Mouse (Mus musculus) liver, adult 2 months (tissue): ENCODE measurements around the gene Flt3. TPM values are rescaled to one million over a fixed set of nuclear protein-coding genes. Genes with fewer than 3 reads are reported as not detected.

Source experiments
- DNase-seq: peaks from one replicate; pipeline ENCODE4 v3.0.0-alpha.2; 2011; ENCODE audit warnings: low read depth, low spot score; ENCODE audit errors: extremely low read depth
- H3K27ac ChIP-seq: fragments of 200-500 bp; replicated peaks from 2 replicates; pipeline ENCODE4 v1.5.1; 2012; ENCODE audit warnings: low read depth, mild to moderate bottlenecking, control low read depth, inconsistent platforms, low read length; ENCODE audit not compliant: insufficient read depth
- H3K27me3 ChIP-seq: fragments of 200-500 bp; 2 replicates; pipeline ENCODE4 v1.6.1; 2012; ENCODE audit warnings: mild to moderate bottlenecking, moderate library complexity, low read length, inconsistent platforms; ENCODE audit not compliant: control insufficient read depth, insufficient read depth
- H3K36me3 ChIP-seq: fragments of 200-500 bp; 2 replicates; pipeline ENCODE4 v1.6.1; 2012; ENCODE audit warnings: low read length, inconsistent platforms; ENCODE audit not compliant: control insufficient read depth, insufficient read depth
- H3K4me1 ChIP-seq: fragments of 200-500 bp; 2 replicates; pipeline ENCODE4 v1.6.1; 2011; ENCODE audit warnings: low read length; ENCODE audit not compliant: control insufficient read depth, insufficient read depth
- H3K4me3 ChIP-seq: fragments of 200-500 bp; 2 replicates; pipeline ENCODE4 v1.5.1; 2011; ENCODE audit warnings: low read depth, mild to moderate bottlenecking, control low read depth, low read length, moderate library complexity; ENCODE audit not compliant: insufficient read depth
- H3K79me2 ChIP-seq: fragments of 200-500 bp; 2 replicates; pipeline ENCODE4 v1.6.1; 2012; ENCODE audit warnings: inconsistent platforms, mild to moderate bottlenecking, low read length, moderate library complexity; ENCODE audit not compliant: control insufficient read depth, insufficient read depth
- H3K9ac ChIP-seq: fragments of 200-500 bp; 2 replicates; pipeline ENCODE4 v1.6.1; 2012; ENCODE audit warnings: low read depth, mild to moderate bottlenecking, control low read depth, inconsistent platforms, low read length
- CTCF ChIP-seq: fragments of 200-500 bp; IDR thresholded peaks from 2 replicates; pipeline ENCODE4 v1.5.1; 2011; ENCODE audit warnings: low read depth, low read length, control low read depth
- POLR2A ChIP-seq: fragments of 200-500 bp; IDR thresholded peaks from 2 replicates; pipeline ENCODE4 v1.6.1; 2011; ENCODE audit warnings: low read length, control low read depth; ENCODE audit not compliant: insufficient read depth; ENCODE audit errors: extremely low read depth
- WGBS: fragments of 180-500 bp; shearing (Covaris S2); methylation state at CpG from one replicate; pipeline ENCODE4 v1.1.7; 2018; 5-methylcytosine and 5-hydroxymethylcytosine counted together
- polyA plus RNA-seq: library from polyadenylated mRNA; depleted of rRNA; stranded (reverse); fragments of >200 nt; gene quantifications from 2 replicates; pipeline ENCODE4 v1.2.3, GENCODE M21; 2012
- total RNA-seq: library from RNA; depleted of rRNA; stranded (reverse); fragments of >200 nt; gene quantifications from 2 replicates; pipeline ENCODE4 v1.2.3, GENCODE M21; 2014

Flt3 gene
- total and polyA plus RNA-seq, 2 experiments = 0.16 to 0.18 TPM

DNA sequence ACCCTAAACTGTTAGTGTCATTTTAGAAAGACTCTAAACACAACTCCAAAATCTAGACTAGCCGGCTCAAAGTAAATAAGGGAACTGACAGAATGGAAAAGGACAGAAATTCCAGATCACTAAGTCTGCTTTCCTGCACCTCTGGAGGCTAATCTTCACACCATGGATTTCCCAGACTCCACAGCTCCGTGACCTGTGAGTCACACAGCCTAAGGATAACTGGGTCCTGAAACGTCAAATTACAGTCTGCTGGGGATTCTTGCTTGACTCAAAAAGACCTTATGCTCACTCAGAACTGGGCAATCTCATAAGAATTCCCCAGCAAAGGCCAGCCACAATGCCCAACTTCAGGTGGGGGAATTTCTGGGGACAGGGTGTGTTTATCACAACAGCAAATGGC lies 44.5 kb downstream of the Flt3 start:
- no peak for TF ChIP-seq CTCF
- no peak for TF ChIP-seq POLR2A
- no peaks in the 10 kb centered on the region for H3K36me3 ChIP-seq
- H3K4me1 ChIP-seq = no peaks in the 10 kb centered on the region
- DNase-seq = no peak
- WGBS = 38% methylated on average over 3 of the region's 3 CpGs
- H3K9ac ChIP-seq = no peak overlapping the region
- H3K27ac ChIP-seq = no peak overlapping the region
- H3K4me3 ChIP-seq = no peak overlapping the region
- no peaks in the 10 kb centered on the region for H3K27me3 ChIP-seq
- H3K79me2 ChIP-seq = no peaks in the 10 kb centered on the region

DNA sequence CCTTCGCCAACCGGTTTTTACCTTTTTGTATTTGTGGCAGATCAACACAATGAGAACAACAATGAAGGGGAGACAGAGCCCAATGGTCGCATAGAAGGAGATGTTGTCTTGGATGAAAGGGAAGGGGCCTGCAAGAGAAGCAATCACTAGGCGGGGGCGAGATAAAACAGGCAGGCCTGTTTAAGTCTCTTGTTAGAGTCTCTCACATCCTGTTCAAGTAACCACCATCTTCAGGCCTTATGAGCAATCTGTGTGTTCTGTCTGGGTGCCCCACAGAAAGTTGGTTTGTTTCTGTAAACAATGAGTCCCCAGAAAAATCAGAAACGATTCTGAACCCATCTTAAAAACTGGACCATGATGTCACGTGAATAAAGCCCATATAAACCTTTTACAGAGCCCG lies 45.3 kb downstream of the Flt3 start:
- Histone ChIP-seq H3K4me3 (no peak overlapping the region), H3K79me2 (no peaks in the 10 kb centered on the region), H3K27ac (no peak overlapping the region), H3K4me1 (no peaks in the 10 kb centered on the region), H3K27me3 (no peaks in the 10 kb centered on the region), H3K36me3 (no peaks in the 10 kb centered on the region), H3K9ac (no peak overlapping the region)
- TF ChIP-seq CTCF = no peak
- WGBS = 83% methylated on average over 8 of the region's 8 CpGs
- DNase-seq = no peak

DNA sequence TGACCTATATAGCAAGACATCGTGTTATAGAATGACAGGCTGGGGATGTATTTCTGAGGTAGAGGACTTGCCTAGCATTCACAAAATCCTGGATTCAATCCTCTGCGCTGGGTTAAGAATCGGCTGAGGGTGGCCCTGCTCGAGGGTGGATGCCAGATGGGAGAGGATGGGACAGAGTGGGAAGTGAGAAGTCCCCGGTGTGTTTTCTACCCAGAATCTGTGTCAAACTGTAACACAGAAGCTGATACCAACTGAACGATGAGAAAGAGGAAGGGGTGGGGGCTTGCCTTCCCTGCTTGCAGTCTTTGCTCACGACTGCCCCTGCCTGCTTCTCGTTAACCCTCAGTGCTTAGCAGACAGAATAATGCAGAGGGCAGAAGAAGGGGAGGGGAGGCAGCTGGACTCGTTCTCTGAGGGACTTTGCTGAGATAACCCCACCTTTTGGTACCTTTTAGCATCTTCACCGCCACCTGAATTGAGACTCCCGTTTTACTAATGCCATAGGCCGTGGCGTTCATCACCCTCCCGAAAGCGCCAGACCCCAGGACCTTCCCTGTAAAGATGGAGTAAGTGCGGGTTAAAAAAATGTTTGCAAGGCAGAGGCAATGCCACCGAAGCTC lies 46.0 kb downstream of the Flt3 start:
- no peaks in the 10 kb centered on the region for H3K79me2 ChIP-seq
- no peak overlapping the region for H3K4me3 ChIP-seq
- TF ChIP-seq CTCF = no peak
- TF ChIP-seq POLR2A = no peak
- H3K9ac ChIP-seq = no peak overlapping the region
- no peaks in the 10 kb centered on the region for H3K4me1 ChIP-seq
- no peaks in the 10 kb centered on the region for H3K27me3 ChIP-seq
- H3K27ac ChIP-seq = no peak overlapping the region
- WGBS = 70% methylated on average over 17 of the region's 17 CpGs
- DNase-seq = no peak
- no peaks in the 10 kb centered on the region for H3K36me3 ChIP-seq

DNA sequence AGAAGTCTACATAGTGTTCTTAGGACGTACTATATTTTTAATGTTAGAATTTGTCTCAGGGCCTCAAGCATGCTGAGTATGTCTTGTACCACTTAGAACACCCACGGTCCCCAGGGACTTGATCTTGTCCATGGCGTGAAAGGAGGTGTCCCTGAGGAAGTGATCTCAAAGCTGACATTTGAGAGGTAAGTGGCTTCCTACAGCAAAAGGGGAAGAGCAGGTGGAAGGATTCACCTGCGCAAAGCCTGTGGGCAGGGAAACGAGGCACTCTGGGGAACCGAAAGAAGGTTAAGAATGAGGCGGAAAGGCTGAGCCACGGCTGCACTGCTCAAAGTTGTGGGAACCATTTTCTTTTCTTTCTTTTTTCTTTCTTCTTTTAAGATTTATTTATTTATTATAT lies 48.4 kb downstream of the Flt3 start:
- no peak for DNase-seq
- Histone ChIP-seq H3K9ac (no peak overlapping the region), H3K36me3 (no peaks in the 10 kb centered on the region), H3K27ac (no peak overlapping the region), H3K4me1 (no peaks in the 10 kb centered on the region), H3K79me2 (no peaks in the 10 kb centered on the region), H3K27me3 (no peaks in the 10 kb centered on the region), H3K4me3 (no peak overlapping the region)
- 88% methylated on average over 8 of the region's 8 CpGs for WGBS
- TF ChIP-seq POLR2A (no peak), CTCF (no peak)

DNA sequence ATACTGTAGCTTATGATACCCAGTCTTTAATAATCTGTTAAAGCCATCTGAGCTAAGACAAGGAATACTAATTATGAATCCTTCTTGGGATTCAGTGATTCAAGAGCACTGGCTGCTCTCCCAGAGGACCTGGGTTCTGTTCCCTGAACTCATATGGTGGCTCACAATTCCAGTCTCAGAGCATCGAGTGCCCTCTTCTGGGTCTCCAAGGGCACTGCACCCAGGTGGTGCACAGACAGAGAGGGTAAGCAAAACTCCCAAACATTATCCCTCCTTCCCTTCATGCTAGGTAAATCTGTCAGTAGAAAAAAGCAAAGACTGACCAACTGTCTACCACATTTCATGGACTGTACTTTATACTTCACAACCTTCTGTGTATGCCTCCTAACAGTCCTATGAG lies 54.3 kb downstream of the Flt3 start:
- no peak for TF ChIP-seq POLR2A
- no peak for TF ChIP-seq CTCF
- 93% methylated on average over 1 of the region's 1 CpGs for WGBS

DNA sequence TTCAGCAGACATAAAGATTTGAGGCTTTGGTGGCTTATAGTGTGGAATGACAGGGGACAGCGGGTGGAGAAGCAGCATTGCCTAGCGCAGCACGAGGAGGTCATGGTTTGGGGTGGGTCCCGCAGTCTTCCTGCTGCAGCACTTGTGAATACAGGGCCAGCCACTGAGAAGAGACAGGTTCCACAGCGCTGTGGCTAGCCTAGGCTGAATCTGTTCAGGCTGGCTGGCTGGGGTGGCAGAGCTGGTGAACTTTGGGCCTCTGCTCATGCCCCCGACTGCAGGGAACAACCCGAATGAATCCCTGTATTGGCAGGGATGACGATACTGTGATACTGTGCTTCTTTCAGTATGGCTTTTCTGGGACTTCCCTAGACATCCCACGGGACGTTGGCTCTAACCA lies 56.4 kb downstream of the Flt3 start:
- TF ChIP-seq CTCF (no peak), POLR2A (no peak)
- H3K9ac ChIP-seq = no peak overlapping the region
- WGBS = 89% methylated on average over 10 of the region's 10 CpGs
- H3K4me1 ChIP-seq = no peaks in the 10 kb centered on the region
- H3K36me3 ChIP-seq = no peaks in the 10 kb centered on the region
- H3K27me3 ChIP-seq = no peaks in the 10 kb centered on the region
- H3K79me2 ChIP-seq = no peaks in the 10 kb centered on the region
- H3K4me3 ChIP-seq = no peak overlapping the region
- no peak overlapping the region for H3K27ac ChIP-seq
- DNase-seq = no peak

More for the DNA sequence above, 54.3 kb downstream of the Flt3 start:
- no peak for DNase-seq
- Histone ChIP-seq H3K79me2 (no peaks in the 10 kb centered on the region), H3K27ac (no peak overlapping the region), H3K4me1 (no peaks in the 10 kb centered on the region), H3K9ac (no peak overlapping the region), H3K36me3 (no peaks in the 10 kb centered on the region), H3K4me3 (no peak overlapping the region), H3K27me3 (no peaks in the 10 kb centered on the region)
